Mouse (Mus musculus): Measurements from ENCODE around the gene Slc9a8.

The Slc9a8 gene

DNA sequence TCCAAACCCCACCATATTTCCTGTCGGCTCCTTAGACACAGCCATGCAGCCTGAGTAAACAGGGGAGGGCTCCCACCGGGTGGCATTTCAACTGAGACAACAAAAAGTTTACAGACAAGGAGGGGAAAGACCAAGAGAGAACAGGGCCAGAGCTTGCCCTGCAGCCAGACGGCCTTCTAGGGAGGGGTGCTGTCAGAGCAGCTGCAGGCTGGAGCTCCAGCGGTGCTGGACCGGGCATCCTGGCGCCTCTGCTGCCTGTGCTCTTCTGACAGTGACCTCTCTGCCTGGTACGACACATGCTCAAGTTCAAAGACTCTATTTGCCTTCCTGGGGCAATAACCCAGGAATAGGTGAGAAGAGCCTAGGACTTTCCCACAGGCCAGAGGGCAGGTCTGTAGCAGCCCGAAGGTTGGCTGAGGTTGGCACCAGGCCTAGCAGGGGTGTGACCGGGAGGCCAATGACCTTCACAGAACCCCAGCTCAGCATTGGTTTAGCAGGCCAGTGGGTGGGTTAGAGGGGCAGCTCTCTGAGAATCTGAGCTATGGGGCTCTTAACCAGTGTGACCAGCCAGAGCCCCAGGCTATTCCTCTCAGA lies 5.4 kb upstream of the Slc9a8 start:
- DNase-seq = no peak

DNA sequence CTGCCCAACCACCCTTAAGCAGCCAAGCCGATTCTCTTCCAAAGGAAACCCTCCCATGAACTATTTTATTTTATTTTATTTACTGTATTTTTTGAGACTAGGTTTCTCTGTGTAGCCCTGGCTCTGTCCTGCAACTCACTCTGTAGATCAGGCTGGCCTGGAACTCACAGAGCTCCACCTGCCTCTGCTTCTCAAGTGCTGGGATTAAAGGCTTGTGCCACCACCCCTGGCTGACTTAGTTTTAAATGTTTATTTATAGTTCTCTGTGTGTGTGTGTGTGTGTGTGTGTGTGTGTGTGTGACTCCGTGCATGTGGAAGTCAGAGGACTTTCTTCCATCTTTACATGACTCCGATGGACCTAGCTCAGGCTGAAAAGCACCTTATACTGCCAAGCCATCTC lies 4.5 kb upstream of the Slc9a8 start:
- no peak for DNase-seq

DNA sequence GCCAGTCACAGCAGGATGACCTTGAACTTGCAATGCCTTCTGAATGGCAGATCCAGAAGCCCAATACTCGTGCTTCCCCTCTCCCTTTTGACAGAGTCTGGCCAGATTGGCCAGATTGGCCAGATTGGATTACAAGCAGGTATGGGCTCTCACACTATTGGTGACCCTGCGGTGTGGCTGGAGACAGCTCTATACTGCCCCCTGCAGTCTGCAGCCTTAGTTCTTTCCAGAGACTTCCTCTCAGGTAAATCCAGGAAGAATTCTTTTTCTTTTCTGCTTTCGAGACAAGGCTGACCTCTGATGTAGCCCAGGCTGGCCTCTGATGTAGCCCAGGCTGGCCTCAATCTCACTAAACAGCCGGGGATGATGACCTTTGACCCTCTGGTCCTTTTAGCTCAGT lies 3.8 kb upstream of the Slc9a8 start:
- DNase-seq = peak; percentile 92 to 95

DNA sequence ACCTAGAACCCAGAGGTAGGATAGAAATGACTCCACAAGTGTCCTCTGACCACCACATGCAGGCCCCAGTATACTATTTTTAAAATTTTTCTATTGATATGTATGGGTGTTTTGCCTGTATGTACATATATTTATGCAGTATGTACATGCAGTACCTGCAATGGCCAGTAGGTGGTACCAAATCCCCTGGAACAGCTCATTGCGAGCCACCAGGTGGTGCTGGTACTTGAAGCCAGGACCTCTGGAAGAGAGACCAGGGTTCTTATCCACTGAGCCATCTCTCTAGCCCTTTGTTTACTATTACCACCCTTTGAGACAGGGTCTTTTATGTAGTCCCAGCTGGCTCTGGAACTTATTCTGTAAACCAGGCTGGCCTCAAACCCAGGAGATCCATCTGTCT lies 2.3 kb upstream of the Slc9a8 start:
- DNase-seq = peak; percentile 80 to 83

DNA sequence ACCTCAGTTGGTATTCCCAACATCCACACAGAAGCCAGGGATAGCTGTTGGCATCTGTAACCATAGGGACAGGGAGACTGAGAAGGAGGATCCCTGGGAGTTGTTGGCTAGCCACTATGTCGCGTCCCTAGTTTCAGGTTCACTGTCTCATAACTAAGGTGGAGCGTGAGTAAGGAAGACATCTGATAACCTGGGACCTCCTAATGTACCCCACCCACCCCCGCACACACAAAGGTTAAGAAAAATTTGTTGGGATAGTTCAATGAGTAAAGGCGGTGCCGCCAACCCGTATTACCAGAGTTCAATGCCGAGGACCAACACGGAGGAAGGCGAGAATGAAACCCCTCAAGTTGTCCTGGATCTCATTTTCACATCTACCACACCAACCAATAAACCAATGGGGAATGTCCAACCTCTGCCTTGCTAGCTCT lies 686 bp upstream of the Slc9a8 start:
- no peak for DNase-seq

DNA sequence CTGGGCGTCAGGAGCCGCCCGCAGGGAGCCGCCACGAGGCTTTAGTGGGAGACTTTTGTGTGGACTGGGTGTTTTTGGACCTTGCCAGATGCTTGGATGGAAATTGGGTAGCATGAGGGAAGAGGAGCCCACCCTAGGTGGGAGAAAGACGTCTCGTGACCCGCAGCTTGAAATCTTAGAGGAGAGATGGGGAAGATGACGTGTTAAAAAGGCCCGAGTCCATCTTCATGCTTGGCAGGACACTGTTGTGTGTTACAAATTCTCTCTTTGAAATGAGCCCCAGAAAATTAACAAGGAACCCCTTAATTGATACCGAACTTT lies 598 bp downstream of the Slc9a8 start:
- DNase-seq = no peak

DNA sequence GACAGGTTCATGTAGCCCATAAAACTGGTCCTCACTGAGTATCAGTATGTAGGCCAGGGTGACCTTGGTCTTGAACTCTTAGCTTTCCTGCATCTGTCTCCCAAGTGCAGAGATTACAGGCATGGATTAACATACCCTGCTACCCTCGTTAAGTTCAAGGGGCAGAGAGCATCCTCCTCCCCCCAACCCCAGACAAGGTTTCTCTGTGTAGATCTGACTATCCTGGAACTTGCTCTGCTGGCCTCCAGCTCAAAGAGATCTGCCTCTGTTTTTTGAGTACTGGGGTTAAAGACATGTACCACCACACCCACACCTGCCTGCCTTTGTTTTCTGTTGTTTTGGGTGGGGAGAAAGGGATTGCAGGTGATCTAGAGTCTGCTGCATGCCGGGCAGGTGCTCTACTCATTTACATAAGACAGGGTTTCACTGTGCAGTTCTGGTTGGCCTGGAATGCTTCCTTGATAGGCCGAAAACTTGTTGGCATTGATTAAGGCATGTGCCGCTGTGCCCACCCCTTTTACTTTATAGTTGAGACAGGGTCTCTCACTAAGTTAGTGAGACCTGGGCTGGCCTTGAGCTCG lies 1.6 kb downstream of the Slc9a8 start:
- DNase-seq = no peak

DNA sequence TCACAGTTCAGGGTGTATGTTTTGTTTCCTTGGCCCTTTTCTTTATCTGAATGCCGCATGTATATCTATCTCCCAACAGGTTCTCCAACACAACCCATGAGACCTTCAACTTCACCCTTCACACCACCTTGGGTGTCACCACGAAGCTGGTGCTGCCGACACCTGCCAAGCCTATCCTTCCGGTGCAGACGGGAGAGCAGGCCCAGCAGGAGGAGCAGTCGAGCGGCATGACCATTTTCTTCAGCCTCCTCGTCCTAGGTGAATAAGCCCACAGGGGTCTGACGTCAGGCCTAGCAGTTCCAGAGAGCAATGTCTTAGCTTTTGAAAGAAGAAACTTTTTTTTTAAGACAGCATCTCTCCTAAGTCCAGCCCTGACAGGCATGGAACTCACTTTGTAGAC lies 2.5 kb downstream of the Slc9a8 start:
- DNase-seq = no peak

DNA sequence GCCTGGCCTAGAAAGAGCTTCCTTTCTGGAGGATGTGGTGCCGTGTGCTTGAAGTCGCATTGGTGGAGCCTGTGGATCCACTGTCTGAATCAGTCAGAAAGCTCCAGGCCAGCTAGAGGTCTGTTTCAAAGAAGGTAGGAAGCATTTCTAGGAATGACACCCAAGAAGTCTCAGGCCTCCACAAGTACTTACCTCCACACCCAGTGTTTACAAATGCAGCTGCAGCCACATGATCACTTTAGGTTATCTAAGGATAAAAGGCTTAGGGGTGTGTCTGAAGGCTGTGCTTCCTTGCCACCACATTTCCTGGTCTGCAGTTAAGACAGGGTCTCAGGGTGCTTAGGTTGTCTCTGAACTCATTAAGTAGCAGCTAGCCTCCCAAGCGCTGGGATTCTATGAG lies 3.0 kb downstream of the Slc9a8 start:
- DNase-seq = no peak

DNA sequence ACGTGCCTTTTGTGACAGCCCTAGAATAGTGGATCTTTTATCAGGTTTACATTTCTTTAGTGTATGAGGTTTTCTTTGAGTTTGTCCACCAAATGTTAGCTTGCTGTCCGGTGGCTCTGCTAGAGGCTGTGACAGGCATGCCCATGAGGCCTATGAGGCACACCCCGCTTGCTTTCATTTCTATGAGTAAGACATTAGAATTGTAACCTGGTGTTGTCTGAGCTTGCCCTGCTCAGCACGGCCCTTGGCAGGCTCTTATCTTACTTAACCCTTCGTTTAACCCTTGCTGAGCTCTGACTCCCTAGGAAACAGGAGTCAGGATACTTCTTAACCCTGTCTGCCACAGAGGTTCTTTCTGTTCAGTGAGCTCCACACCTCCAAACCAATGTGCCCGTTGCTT lies 3.9 kb downstream of the Slc9a8 start:
- DNase-seq = no peak

DNA sequence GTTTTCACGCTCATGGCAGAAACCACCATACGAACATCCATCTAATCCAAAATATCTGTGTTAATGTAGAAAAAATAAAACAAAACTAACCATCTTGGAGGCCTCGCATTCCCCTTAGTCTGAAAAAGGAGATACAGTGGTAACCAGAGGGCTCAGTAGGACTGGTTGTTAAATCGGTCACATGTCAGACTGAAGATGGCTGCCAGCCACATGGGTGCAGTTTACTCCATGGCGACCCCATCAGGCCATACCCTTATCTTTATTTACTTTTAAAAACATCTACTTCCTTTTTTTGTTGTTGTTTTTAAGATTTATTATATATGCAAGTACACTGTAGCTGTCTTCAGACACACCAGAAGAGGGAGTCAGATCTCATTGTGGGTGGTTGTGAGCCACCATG lies 8.1 kb downstream of the Slc9a8 start:
- no peak for DNase-seq

DNA sequence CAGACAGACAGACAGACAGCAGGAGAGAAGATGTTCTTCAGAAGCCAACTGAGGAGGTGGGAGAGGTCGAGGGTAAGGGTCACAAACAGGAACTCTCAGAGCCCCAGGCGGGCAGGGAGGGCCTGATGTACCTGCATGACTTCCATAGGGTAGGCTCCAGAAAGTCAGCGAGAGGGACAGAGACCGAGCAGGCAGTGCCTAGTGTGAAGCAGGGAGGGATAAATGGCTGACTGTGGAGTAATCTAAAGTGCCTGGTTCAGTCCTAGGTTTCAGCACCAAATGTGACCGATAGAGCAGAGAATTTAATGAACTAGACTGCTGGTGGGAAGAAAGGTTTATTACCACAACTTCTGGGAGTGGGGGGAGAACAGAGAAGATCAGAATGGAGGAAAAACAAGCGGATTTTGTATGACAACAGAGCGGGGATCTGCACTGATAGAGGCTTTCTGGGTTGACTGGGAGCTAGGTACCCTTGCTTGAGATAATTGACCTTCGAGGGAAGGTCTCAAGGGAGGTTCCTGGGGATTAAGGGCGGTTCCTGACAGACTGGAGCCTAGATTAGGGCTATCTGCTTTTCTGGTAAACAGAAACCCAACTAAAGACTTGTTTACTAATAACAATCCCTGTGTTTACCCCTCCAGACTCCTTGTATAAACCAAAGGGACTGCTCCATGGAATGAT lies 9.4 kb downstream of the Slc9a8 start:
- DNase-seq = no peak

DNA sequence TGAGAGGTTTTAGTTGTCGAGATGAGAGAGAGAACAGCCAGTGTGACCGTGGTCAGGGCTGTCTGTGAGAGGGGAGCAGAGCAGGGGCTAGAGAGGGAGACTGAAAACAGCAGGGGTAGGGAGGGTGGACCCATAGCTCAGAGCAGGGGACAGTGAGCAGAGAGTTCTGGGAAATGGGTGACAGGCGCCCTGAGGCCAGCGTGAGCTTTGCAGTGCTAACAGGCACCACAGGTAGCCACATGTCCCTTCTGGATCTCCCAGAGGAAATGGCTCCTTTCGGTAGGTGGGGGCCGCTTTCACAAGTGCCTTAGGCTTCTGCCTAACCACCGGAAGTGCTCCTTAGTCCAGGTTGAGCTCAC lies 9.9 kb downstream of the Slc9a8 start:
- no peak for DNase-seq

DNA sequence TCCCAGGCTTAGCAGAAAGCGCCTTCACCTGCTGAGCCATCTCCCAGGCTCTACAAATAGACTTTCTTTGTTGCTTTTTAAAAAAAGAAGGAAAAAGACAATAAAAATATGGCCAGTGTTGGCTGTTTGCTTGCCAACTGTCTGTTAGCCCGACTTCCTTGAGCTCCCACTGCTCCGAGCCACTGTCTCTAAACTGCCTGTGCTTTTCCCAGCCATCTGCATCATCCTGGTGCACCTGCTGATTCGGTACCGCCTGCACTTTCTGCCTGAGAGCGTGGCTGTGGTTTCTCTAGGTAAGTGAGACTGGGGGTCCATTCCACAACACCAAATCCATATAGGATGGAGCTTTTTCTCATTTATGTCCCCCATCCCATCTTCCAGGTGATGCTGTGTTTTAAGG lies 13.1 kb downstream of the Slc9a8 start:
- no peak for DNase-seq

DNA sequence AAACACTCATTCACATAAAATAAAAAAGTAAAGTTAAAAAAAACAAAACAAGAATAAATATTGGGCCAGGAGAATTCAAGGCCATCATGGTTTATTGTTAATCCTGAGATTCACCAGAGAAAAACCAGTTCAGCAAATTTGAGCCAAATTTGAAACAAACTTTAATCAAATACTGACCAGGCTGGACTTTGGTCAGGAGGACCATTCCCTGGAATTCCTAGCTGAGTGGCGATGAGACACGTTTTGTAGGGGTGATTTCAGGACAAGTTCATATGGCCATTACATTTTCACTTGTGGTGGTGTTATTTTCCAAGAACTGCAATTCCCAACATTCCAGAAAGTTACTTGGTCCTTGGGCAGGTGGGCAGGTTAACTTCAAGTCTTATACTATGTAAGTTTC lies 14.1 kb downstream of the Slc9a8 start:
- DNase-seq = no peak

DNA sequence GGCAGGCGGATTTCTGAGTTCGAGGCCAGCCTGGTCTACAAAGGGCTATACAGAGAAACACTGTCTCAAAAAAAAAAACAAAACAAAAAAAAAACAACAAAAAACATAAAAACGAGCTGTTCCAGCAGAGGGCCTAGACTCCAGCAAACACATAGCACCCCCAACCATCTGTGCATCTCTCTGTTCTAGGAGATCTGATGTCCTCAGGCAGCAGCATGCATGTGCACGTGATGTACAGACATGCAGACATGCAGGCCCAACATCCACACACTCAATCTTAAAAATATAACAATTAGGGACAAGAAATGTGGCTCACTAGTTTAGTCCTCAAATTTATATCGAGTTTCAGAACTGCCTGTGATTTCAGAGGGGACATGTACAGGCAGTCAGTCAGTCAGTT lies 14.9 kb downstream of the Slc9a8 start:
- no peak for DNase-seq

DNA sequence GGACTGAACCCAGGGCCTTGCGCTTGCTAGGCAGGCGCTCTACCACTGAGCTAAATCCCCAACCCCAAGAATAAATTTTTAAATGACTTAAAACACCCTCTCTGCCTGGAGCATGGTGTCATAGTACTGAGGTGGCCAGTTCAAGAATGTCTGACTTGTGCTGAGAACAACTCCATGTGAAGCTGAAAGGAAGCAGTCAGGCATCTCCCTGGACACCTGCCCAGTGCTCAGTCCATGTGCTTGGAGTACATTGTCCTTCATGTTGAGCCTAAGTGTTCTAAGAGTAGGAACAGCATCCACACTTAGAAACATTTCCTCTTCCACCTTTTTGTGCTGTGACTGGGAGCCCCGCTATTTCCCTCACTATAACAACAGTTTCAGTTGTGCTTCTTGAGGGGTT lies 17.9 kb downstream of the Slc9a8 start:
- DNase-seq = peak; percentile 60 to 62

DNA sequence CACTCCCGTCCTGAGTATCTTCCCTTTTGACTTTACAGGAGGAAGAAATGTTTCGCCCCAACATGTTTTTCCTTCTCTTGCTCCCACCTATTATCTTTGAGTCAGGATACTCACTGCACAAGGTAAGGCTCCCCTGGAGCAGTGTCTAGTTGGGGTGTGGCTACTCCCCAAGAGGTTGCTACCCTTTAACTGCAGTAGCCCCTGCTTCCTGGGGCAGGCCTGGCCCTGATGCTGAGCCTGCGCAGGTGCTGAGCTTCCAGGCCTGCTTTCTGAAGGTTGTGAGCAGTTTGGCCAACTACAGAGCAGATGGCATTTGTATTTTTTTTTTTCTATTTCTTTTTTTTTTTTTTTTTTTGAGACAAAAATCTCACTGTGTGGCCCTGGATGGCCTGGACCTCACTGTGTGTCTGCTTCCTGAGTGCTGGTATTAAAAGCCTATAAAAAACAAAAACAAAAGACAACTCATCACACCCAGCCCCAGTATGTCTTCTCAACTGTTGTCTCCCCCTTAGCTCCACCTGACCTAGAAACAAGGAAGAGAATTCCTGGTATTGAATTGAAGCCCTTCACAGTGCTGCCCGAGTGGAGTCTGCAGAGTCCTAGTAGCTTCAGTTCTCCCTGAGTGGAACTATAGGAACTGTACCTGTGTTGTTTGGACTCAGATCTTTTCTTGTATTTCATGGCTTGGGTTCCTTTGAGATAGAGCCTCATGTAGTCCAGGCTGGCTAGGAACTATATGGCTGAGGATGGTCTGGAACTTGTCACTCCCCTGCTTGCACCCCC lies 22.1 kb downstream of the Slc9a8 start:
- peak in 1 of 2 experiments; percentile 36 for DNase-seq

DNA sequence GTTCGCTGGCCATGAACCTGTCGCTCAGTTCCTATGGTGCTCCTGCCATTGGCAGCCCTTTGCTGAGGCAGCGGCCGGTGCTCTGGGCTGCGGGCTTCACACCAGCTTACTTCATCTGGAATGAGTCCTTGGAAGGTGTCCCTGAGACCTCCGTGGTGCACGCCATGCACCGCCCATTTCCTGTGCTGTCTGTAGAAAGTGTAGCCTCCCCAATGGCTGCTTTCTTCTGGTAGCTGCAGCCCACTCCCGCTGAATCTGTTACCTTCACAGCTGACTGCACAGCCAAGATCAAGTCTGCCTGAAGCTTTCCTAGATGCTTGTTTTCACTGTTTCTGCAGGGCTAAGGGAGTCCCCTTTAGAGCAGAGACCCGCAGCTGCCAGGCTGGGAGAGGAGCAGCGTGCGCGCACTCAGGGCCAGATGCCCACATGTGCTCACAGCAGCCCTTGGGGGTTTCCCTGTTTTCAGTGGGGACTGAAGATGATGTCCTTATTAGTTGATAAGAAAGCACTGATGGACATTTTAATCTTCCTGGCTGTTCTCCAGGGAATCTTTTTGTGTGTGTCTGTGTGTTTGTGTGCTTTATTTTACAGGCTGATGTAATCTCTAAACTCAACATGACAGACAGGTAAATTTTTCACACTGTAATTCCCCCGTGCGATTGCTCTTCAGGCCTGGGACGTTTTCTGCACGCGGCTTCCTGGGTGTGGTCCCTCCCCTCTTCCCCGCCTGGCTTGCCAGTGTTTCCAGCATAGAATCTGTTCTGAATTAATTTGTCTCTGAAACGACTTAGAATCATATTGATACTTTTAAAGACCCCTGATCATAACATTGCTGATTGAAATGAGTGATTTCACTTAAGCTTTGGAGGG lies 24.6 kb downstream of the Slc9a8 start:
- DNase-seq = peak; percentile 70 to 72

DNA sequence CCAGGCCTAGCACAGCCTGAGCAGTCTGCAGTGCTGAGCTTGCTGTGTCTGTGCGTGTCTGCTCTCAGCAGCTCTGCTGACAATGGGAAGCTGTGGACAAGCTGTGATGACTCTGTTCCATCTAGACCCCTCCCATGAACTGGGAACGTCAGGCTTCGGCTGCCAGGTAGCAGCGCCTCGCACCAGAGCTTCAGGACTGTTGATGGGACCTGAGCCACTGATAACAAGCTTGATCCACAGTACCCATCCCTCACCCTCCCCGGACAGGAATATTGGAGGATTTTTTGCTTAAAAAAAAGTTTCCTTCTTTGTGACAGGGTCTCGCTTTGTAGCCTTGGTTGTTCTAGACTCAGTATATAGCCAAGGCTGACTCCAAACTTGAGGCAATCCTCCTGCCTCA lies 25.7 kb downstream of the Slc9a8 start:
- no peak for DNase-seq

DNA sequence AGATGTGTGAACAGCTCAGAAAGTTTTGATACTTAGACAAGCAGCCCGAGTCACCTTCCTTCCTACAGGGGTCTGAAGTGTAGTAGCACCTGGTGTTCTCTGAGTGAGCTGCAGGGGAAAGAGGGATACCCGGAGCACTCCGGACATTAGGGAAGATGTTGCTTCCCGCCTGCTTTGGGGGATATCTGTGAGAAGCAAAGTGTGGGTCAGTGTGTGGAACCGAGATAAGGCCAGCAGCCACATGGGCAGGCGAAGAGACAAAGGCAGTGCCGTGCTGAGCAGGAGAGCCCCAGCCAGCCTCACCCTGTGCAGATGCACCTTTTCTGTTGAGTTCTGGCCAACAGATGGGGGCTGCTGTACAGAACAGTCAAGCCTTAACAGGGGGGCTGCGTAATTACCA lies 26.1 kb downstream of the Slc9a8 start:
- no peak for DNase-seq

DNA sequence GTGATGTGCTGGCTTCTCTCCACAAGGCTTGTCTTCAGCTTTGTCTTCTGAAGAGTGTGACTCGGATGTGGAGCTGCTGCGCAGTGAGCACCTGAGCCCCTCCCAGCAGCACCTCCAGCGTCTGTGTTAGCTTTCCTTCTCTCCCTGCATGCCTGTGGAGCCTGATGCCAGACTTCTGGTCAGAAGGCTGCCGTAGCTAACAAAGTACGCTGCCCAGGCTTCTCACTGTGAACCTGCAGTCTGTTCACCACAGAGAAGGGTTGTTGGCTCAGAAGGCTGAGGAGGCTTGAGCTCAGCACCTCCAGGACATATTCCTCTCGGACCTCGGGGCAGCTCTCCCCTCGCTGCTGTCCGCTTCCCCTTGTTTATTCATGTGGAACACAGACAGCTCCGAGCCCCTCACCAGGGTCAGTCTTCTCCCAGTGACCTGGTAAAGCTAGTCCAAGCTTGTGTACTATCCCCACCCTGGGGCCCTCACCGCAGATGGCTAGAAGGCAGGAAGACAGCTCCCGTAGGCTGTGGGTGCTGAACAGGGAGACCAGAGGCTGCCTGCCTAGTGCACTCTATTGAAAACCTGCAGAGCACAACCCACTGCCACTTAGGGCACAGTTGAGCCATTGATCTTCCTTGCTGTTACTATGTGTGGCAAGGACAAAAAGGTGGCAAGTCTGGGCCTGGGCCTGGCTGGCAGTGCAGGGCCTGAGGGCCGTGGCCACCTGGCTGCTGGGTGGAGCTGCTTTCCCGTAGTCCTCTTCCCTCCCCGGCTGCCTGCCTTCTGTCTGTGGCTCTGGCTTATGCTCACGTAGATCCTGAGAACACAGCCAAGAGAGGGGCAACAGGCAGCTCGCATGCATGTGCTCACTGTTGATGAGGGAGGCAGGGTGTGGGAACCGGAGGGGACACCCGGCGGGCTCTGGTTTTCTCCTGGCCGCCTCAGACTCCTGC lies 28.1 kb downstream of the Slc9a8 start:
- DNase-seq = peak; percentile 79 to 80
